Mouse (Mus musculus) frontal cortex, postnatal 36 days (tissue): ENCODE data around the gene Otop3.
A peak's percentile ranks its signal among the peaks of the same experiment; 100 is the strongest.
"Not testable (repeated sequence)": the region's sequence is repeated elsewhere in the genome, so short reads cannot be mapped to it uniquely, and the experiment has no call there.

ENCODE experiments used
- DNase-seq, 2 experiments: peaks; one replicate each; pipeline ENCODE4 v3.0.0; 2022; ENCODE audit warnings: low spot score in 2 of 2

Gene Otop3

DNA sequence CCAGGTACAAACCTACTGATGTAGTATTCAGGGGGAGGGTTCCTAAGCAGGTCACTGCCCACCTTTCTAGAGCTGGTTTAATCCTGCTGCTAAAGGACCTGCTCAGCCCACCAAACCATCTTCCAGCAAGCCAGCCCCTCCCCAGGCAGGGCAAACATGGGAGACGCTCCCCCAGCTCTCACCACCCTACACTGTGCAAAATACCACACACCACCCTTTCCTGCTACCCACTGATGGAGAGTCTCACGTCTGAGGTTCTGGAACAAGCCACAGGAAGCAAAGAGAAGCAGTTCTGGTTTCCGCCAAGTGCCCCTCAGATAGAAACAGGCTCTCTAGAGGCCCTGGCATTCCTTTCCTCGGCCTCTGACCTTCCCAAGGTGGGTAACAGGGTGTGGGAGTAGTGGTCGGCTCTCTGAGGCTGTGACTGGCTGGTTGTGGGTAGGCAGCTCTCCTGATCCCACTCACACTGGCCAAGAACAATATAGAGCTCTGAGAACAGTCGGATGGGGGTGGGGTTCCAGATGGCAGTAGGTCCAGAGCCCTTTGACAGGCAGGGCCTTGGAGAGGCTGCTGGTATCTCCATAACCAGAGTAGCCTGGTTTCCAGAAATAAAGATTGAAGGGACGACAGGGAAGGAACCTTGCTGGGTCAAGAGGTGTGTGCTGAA, 31.6 kb downstream of the Otop3 start:
- no peak for DNase-seq

DNA sequence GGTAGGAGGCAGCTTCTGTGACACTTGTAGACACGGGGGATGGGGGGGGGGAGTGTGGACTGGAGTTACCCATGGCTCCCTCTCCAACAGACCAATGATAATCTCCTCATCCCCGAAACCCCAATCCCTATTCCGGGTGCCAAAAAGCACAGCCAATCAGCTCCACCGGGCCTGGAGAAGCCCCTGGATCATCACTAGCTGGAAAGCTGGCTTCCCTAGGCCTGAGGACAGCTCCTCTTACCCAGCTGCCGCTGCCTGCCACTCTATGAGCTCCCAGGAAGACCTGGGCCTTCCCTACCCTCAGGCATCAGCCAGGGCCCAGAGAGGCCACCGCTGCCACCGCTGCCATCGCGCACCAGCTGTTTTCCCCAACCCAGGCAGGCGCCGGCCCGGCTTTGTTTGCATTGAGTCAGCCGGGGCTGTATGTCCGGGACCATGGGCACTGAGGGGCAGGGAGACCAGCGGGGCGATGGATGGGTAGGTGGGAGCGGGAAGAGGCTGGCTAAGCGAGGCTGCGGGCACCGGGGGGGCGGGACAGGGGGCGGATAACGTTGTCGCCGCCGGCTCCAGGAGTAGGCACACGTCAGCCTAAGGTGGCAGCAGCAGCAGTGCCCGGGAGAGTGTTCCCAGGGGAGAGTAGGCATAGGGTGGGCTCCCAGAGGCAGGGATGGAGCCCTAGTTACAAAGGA, 32.3 kb downstream of the Otop3 start:
- DNase-seq = peak; percentile 58

- DNase-seq = peak; percentile 86 to 88
Observed at GRCm38 (mm10) chr11:115367395-115367944, 32.9 kb downstream of the Otop3 start, which contains the start of gene Hid1. Hid1 (minus strand) TSS chr11:115367756.

DNA sequence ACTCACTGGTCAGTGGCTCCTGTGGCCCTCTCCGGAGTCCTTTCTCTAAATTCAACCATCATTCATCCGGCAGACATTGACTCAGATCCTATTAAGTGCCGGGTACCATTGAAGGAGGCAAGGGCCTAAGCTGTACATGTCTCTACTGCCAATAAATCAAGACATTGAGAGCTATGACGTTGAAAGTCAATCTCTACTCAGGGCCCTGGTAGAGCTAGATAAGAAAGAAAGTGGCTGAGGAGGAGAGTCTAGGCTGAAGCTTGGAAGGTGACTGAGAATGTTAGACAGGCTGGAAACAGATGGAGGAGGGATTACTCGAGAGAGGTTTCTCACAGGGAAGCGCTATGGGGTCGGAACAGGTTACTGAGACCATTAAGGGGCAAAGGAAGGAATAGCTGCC, 35.8 kb downstream of the Otop3 start:
- DNase-seq = no peak

DNA sequence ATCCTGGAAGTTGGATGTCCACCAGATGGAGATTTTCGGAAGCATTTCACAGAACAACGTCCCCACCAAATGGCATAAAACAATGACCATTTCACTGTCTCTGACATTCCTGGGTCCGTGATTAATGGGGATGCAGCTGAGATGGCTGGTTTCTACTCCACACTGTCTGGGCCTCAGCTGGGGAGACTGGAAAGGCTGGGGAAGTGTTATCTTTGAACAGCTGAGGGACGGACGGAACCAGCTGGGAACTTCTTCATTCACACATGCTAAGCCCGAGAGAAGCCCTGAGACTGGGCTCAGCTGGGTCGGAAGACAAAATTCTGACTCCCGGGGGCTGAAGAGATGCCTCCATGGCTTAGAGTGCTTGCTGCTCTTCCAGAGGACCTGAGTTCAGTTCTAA, 36.8 kb downstream of the Otop3 start:
- DNase-seq = no peak

DNA sequence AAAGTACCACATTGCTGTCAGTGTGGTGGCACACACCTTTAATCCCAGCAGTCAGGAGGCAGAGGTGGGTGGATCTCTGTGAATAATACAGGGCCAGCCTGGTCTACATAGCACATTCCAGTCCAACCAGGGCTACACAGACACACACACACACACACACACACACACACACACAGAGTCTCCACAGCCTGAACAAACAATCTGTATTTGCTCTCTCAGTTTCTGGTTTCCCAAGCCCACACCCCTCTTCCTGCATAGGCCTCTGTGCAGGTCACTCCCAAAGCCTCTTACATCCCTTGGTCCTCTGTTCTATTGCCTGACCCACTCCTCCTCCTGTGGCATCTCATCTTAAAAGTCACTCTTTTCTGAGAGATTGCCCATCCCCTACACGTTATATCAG, 37.5 kb downstream of the Otop3 start:
- no peak for DNase-seq

GRCm38 (mm10) chr11:115372737-115373136, 38.2 kb downstream of the Otop3 start:
- DNase-seq = no peak

DNA sequence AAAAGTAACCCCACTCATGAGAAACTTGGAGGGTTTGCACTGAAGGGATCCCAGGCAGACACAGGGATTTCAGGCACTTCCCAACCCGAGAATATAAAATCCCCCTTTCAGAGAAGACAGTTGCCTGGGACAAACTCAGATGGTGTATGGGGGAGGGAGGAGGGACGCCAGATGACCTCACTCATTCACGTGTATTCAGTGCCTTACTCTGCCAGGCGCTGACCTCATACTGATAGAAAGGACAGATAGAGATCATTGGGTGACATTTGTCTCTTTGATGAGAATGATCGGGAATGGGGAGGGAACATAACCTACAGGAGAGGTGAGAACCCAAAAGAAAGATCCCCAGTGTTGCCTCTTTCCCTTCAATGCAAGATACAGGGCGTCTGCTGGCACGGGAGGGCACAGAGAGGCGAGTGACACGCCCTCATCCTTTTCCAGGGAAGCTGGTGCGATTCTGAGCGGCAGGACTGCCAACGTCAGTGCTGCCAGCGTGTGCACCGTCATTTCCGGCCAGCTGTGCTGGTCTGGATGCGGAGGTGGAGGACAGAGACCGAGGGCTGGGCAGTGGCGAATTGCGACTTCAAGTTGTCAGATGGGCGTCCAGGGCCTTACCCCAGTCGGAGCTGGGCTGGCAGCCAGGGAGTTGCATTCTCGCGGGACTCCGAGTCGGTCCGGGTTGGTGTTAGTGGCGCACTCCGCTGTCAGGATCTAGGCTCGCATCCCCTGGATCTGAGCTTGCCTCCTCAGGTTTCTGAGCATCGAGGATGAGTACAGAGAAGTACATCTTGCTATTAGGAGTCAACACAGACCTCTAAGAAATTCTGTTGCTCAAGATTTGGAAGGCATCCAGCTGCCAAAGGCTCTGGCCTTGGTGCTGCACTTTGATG, 39.5 kb downstream of the Otop3 start:
- DNase-seq = peak; percentile 77 to 81

DNA sequence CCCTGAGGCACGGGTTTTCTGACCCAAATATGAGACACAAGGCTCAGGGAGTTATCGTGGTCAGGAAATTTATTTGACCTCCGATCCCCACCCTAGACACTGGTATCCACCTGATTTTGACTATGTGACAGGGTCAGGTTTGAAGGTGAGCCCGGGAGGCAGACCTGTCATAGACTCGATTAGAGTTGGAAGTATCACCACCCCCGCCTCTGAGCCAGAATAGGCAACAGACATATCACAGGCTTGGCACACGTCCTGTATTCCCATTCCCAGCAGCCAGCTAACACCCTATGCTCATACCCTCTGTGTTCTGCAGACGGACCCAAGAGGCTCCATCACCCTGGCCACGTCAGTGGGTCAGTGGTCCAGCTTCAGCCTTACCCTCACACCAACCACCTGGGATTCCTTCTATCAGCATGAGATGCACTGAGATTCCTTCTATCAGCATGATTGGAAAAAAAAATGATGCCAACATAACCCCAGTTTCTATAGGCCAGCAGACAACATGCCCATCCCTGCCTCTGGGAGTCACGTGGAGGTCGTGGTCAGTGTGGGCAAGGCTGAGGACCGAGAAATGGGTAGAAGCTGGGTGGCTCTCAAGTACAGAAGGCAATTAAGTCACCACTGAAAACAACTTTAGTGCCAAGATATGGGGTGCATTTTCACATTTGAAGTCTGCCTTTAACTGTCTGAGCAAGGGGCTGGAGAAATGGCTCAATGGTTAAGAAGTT, 40.3 kb downstream of the Otop3 start:
- DNase-seq = peak; percentile 54 to 67

- no peak for DNase-seq
Observed at GRCm38 (mm10) chr11:115376722-115377121, 42.2 kb downstream of the Otop3 start.

GRCm38 (mm10) chr11:115377254-115377653, 42.7 kb downstream of the Otop3 start:
- no peak for DNase-seq

GRCm38 (mm10) chr11:115377854-115378253, 43.3 kb downstream of the Otop3 start:
- DNase-seq = no peak

DNA sequence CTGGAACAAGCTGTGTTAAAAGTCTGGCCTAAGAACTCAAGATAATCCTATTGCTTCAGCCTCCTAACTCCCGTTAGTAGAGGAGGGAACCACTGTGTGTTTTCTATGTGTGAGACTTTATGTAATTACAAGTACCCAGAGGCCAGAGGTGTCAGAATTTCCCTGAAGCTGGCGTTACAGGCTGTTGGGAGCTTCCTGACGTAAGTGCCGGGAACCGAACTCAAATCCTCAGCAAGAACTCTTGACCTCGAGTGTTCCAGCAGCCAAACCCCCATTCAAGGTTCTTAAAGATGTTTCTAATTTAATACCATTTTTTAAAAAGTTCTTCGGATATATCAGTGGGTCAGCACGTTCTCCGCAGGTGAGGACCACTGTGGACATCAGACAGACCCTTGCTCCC, 46.7 kb downstream of the Otop3 start:
- DNase-seq = no peak

DNA sequence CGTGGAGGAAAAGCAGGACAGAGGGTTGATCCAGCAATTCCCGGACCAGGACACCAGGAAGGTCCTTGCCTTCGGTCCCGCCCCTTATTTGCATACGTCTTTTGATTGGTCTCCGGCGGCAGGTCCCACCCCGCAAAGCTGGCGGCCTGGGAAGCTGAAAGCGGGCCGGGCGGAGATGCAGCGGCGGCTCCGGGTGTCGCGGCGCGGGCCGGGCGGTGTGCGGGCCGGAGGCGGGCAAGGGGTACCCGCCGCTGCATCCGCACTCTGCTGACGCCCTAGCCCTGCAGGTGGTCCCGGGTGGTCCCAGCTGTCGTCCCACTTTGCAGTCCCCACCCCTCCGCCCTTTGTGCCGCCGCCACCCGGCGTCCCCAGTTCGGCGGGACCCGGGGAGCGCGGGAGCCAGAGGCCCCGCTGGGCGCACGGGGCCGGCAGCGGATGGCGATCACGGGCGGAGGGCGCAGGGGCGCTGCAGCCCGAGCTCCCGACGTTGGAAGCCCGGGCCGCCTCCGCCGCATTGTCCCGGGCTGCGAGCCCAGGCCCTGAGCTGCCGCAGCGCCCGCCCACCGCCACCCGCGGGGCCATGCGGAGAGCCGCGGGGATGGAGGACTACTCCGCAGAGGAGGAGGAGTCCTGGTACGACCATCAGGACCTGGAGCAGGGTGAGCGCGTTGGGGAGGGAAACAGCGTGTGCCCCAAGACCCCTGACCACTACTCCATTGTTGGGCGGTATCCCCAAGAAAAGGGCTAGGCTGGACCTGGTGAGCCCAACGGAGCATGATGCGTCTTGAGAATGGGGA, 47.4 kb downstream of the Otop3 start, which contains the start of gene Cdr2l:
TSS of gene Cdr2l (plus strand) at position 174 of the 797 bp plus-strand sequence.
- DNase-seq = peak; percentile 86 to 87

DNA sequence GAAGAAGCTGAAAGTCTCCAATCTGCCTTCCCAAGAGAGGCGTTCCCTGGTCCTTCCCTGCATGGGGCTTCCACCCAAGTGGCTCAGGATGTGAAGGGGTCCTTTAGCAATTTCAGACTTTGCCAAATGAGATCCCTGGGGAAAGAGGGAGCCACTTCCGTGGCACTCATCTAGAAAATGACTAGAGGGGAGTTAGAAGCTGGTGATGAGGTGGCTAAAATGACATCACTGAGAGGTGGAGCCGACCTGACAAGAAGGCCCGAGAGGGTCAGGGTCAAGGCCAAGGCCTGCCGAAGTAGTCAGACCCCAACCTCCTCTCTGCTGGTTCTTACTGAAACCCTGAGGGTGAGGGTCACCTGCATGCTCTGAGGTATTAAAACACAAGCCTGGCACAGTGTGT, 48.4 kb downstream of the Otop3 start:
- DNase-seq = no peak

DNA sequence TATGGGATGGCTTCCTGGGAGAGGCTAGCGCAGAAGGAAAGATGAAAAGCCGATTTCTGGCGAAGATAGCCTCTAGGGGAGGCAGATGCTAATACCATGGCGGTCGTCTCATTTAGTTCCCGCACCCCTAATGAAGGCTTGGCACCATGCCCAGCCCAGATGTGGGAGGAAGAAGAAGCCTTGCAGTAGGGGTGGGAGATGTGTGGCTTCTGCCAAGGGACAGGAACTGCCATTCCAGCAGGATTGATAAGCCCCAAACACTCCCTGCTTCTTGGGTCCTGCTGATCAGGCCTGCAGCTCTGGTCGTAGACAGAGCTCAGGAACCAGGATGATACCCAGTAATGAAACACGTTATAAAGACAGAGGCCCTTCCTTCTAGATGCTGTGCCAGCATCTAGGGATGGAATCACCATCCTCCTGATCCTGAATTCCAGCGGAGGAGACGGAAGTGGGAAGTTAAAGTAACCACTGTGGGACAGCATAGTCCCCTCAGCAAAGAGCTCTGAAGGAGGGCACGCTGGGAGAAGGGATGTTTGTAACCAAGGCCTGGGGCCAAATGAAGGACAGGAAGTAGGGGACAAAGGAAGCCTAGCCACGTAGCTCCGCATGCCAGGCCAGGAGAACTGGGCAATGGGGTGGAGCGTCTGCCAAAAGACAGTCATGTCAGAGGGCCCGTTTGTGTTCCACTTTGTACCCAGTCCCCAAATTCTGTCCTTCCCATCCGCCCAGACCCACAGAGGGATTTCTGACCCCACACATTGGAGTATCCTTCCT, 49.4 kb downstream of the Otop3 start:
- DNase-seq = peak in 1 of 2 experiments; percentile 52

GRCm38 (mm10) chr11:115384587-115384986, 50.1 kb downstream of the Otop3 start:
- no peak for DNase-seq

GRCm38 (mm10) chr11:115386859-115387258, 52.3 kb downstream of the Otop3 start:
- not testable (repeated sequence) for DNase-seq

- no peak for DNase-seq
Observed at GRCm38 (mm10) chr11:115391358-115391757, 56.8 kb downstream of the Otop3 start.
